In the genomic region with DNA sequence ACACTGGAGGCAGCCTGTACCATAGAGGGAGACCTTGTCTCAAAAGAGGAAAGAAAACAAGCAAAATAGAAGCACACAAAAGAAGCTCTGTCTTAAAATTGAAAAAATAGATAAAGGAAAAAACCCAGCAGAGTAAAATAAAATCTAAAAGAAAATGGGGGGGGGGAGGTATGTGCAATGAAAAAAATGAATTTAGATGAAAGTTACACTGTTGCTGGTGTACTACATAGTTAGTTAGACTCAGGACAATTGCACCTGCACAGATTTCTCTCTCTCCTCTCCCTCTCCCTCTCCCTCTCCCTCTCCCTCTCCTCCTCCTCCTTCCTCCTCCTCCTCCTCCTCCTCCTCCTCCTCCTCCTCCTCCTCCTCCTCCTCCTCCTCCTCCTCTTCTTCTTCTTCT, we compare ENCODE assay signal across 8 mouse cellular contexts. TPM values are rescaled to one million over a fixed set of nuclear protein-coding genes. Genes with fewer than 3 reads are reported as not detected.
DNase-seq lines count a peak whose midpoint lies in the region; ATAC-seq lines count a peak whose summit lies in the region.

TSS of gene Scarb2 (minus strand) at position 101 of the 400 bp plus-strand sequence.

- ATAC-seq in intestine, embryonic 15.5 days = no peak
- no peak for ATAC-seq in megakaryocyte-erythroid progenitor cell, adult 5-6 weeks (replicated peaks; ENCODE audit: low FRiP score, low TSS enrichment, poor library complexity, severe bottlenecking)

- peak within 1 kb of the TSS; percentile 79 for H3K4me3 ChIP-seq in intestine, embryonic 15.5 days (replicated peaks)

- no peaks in the 10 kb centered on the region for H3K9me3 ChIP-seq in intestine, embryonic 15.5 days

- peak within 1 kb of the TSS; percentile 81 for H3K4me2 ChIP-seq in intestine, embryonic 15.5 days (replicated peaks)

- no peak for DNase-seq in frontal cortex, adult 2 months (ENCODE audit: extremely low spot score in 1 of 2, low spot score in 1 of 2)
- DNase-seq in frontal cortex, postnatal 14 days (ENCODE audit: low spot score in 2 of 2) = no peak
- no peak for DNase-seq in adrenal gland, adult 2 months
- DNase-seq in gastrocnemius, postnatal 10 days = no peak
- no peak for DNase-seq in cerebellum, postnatal 10 days
- no peak for DNase-seq in frontal cortex, postnatal 25 days (ENCODE audit: low spot score in 2 of 2)

- H3K4me1 ChIP-seq in intestine, embryonic 15.5 days (replicated peaks) = peaks cover 15% of the 10 kb centered on the region

- peak within 1 kb of the TSS; percentile 41 for H3K9ac ChIP-seq in intestine, embryonic 15.5 days

- H3K27me3 ChIP-seq in intestine, embryonic 15.5 days (replicated peaks) = no peaks in the 10 kb centered on the region

- no peaks in the 10 kb centered on the region for H3K36me3 ChIP-seq in intestine, embryonic 15.5 days

- H3K27ac ChIP-seq in intestine, embryonic 15.5 days = peak within 1 kb of the TSS; percentile 95

RNA-seq across cellular contexts. Expression of gene Scarb2, which starts in this region (rescaled TPM):
- 67.6 TPM in 2 replicates for polyA plus RNA-seq in frontal cortex, adult 2 months (2012; rRNA removed)
- 10 to 100 TPM; 58.7 to 79.0 TPM for total RNA-seq in adrenal gland, adult 2 months (2021)
- polyA plus RNA-seq in adrenal gland, adult 2 months (2012; rRNA removed) = 18.1 and 19.6 TPM in 2 replicates
- 10 to 100 TPM; 94.3 to 96.4 TPM for total RNA-seq in gastrocnemius, postnatal 10 days (2021)
- polyA plus RNA-seq in intestine, embryonic 15.5 days (2015; fragmentation: Nextera tagmentation; extraction: Ambion mirVana) = 12.4 and 13.1 TPM in 2 replicates
- total RNA-seq in megakaryocyte-erythroid progenitor cell, adult 5-6 weeks (2014; fragmentation: Nextera tagmentation) = 19.0 and 23.6 TPM in 2 replicates
- 52.6 and 58.0 TPM in 2 replicates for total RNA-seq in megakaryocyte-erythroid progenitor cell, adult 5-6 weeks (2017)
